Mouse (Mus musculus) liver (tissue): ENCODE measurements around the gene Olfr1307.

Experiments used
- DNase-seq: peaks from one replicate; pipeline ENCODE4 v3.0.0-alpha.2; 2020; ENCODE audit warnings: mixed read lengths

The Olfr1307 gene

DNA sequence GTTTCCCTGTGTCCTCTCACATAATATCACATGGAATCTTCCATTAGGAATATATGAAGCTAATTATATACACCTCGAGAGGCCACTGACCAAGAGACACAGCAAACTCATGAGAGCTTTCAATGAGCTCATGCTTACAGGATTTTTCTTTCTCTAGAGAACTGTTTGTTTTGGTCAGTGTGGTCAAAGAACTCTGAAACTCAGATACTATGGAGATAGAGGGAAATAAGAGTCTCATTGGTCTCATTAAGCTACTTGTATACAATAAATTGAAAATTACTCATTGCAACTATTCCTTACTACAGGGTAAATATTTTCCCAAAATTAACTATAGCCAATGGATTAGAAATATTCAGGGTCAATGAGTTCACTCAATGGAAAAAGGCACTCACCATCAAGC is at the start of gene Olfr1307:
Gene Olfr1307 (minus strand): TSS at position 101 of the 400 bp plus-strand sequence.
- no peak for DNase-seq

DNA sequence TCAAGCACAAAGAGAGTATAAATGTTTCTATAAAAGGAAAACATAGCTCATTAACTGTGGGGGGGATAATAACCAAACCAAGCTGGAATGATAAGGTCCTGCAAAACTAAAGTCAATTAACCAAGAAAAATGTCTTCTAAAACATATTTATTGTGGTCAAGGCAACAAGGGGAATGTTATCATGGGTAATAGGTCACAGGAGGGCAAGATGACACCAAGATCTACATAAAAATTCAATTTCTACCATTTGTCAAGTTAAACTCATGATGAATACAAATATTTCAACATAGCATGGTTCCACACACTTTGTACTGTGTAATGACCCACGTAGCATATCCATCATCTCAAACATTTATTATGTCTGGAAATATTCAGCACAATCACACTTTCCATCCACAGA is 40.9 kb upstream of the Olfr1307 start, which contains the start of gene Olfr1309:
Gene Olfr1309 (minus strand): TSS at position 101 of the 400 bp plus-strand sequence.
- DNase-seq: no peak

DNA sequence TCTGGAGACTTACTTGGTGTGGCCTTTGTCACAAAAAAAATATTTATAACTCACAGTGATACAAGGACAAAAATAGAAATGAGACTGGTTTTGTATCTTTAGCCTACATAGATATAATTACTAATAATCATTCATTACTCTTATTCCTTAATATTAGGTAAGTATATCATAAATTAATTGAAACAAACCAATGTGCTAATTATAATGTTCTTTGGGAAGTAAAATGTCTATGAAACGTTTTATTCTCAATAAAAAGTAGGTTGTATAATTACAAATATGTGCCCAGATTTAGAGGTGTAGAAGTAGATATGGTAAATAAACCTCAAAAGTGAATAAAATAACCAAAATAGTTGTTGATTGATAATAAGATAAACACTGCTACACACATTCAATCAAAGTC is 15.6 kb upstream of the Olfr1307 start, which contains the start of gene Olfr1308:
Gene Olfr1308 (minus strand): TSS at position 101 of the 400 bp plus-strand sequence.
- DNase-seq: no peak

GRCm38 (mm10) chr2:111916171-111916570 is 33.1 kb downstream of the Olfr1307 start, which contains the start of gene Olfr1306:
Olfr1306 (minus strand) TSS chr2:111916271.
- DNase-seq: no peak
